Mouse (Mus musculus) kidney, adult 2 months (tissue): ENCODE measurements around the gene Rbm8a.

ENCODE experiments used
- CTCF ChIP-seq: fragments of 200-500 bp; conservative IDR thresholded peaks from 2 replicates; pipeline ENCODE4 v1.5.1; 2011; ENCODE audit warnings: low read depth, mild to moderate bottlenecking, control low read depth, low read length, moderate library complexity, mixed read lengths; ENCODE audit not compliant: insufficient read depth, insufficient read length
- POLR2A ChIP-seq: fragments of 200-500 bp; IDR thresholded peaks from one replicate; pipeline ENCODE4 v1.6.1; 2011; ENCODE audit warnings: low read depth, low read length, control low read depth

- TF ChIP-seq POLR2A (no peak), CTCF (no peak)
Measured at GRCm38 (mm10) chr3:96617941-96618340, 11.8 kb upstream of the Rbm8a start.
